Comparison of ENCODE assay signal across 26 mouse cellular contexts in genomic region chr9:46516401-46517130, GRCm38 (mm10).
DNase-seq lines count a peak whose midpoint lies in the region; ATAC-seq lines count a peak whose summit lies in the region.
"Had no signal": no experiment of that assay in that cellular context is flagged by ENCODE, and none has a peak within 500 bp of the region (broad histone marks: within the 10 kb centered on the region; RNA-seq: fewer than 3 reads in every experiment).

No protein-coding gene starts in this region.

- no peak for ATAC-seq in forebrain, embryonic 14.5 days
- no peak for ATAC-seq in forebrain, embryonic 13.5 days
- ATAC-seq: hindbrain, postnatal 0 days; intestine, postnatal 0 days; lung, postnatal 0 days; midbrain, embryonic 13.5 days had no signal

- no peak overlapping the region for H3K27ac ChIP-seq in forebrain, embryonic 14.5 days (ENCODE audit: low read depth, low read length)
- H3K27ac ChIP-seq in forebrain, embryonic 13.5 days = no peak overlapping the region
- H3K27ac ChIP-seq: embryonic facial prominence, embryonic 10.5 days; forebrain, embryonic 12.5 days; heart, adult 2 months; hindbrain, postnatal 0 days; left cerebral cortex, adult 2 months; midbrain, embryonic 13.5 days; stomach, postnatal 0 days had no signal

- WGBS in forebrain, embryonic 14.5 days = 80% methylated on average over 20 of the region's 20 CpGs
- 81% methylated on average over 20 of the region's 20 CpGs for WGBS in forebrain, embryonic 13.5 days

- 0 out of 2 replicates have a peak, but pooled peaks cover 2% of the 10 kb centered on the region for H3K9me3 ChIP-seq in forebrain, embryonic 14.5 days (replicated peaks; ENCODE audit: control insufficient read depth, low read length)
- peaks cover 16% of the 10 kb centered on the region; the same call in 1 of the 2 replicates for H3K9me3 ChIP-seq in forebrain, embryonic 13.5 days (replicated peaks)
- H3K9me3 ChIP-seq: forebrain, embryonic 12.5 days; midbrain, embryonic 13.5 days had no signal

- H3K4me3 ChIP-seq in forebrain, embryonic 14.5 days (ENCODE audit: low read depth, low read length) = no peak overlapping the region
- H3K4me3 ChIP-seq in forebrain, embryonic 13.5 days = no peak overlapping the region
- H3K4me3 ChIP-seq: embryonic facial prominence, embryonic 10.5 days; forebrain, embryonic 12.5 days; heart, adult 2 months; left cerebral cortex, adult 2 months; midbrain, embryonic 13.5 days; myocyte had no signal

- H3K4me1 ChIP-seq in forebrain, embryonic 14.5 days (ENCODE audit: control insufficient read depth, insufficient read depth, low read length) = peaks cover under 1% of the 10 kb centered on the region; the same call in 1 of the 2 replicates
- no peaks in the 10 kb centered on the region for H3K4me1 ChIP-seq in forebrain, embryonic 13.5 days

- H3K27me3 ChIP-seq in forebrain, embryonic 14.5 days (replicated peaks; ENCODE audit: control insufficient read depth, insufficient read depth, low read length) = no peaks in the 10 kb centered on the region
- H3K27me3 ChIP-seq in forebrain, embryonic 13.5 days = no peaks in the 10 kb centered on the region
- H3K27me3 ChIP-seq: midbrain, embryonic 13.5 days had no signal

- no peak overlapping the region for H3K9ac ChIP-seq in forebrain, embryonic 14.5 days (ENCODE audit: low read length)
- no peak overlapping the region for H3K9ac ChIP-seq in forebrain, embryonic 13.5 days
- H3K9ac ChIP-seq: forebrain, embryonic 12.5 days; midbrain, embryonic 13.5 days had no signal

- no peak overlapping the region for H3K4me2 ChIP-seq in forebrain, embryonic 14.5 days (ENCODE audit: low read length)
- H3K4me2 ChIP-seq in forebrain, embryonic 13.5 days = no peak overlapping the region
- H3K4me2 ChIP-seq: forebrain, embryonic 12.5 days; midbrain, embryonic 13.5 days had no signal

- H3K36me3 ChIP-seq in forebrain, embryonic 14.5 days (ENCODE audit: control insufficient read depth, insufficient read depth, low read length) = no peaks in the 10 kb centered on the region
- H3K36me3 ChIP-seq in forebrain, embryonic 13.5 days (ENCODE audit: poor library complexity, severe bottlenecking) = no peaks in the 10 kb centered on the region
- H3K36me3 ChIP-seq: embryonic facial prominence, embryonic 10.5 days; forebrain, embryonic 12.5 days; midbrain, embryonic 13.5 days had no signal

- DNase-seq in forebrain, embryonic 14.5 days (ENCODE audit: low spot score) = peak; percentile 20
- peak; percentile 44 to 56 for DNase-seq in right cerebral cortex, postnatal 10 days (ENCODE audit: low spot score in 2 of 2)
- no peak for DNase-seq in right cerebral cortex, adult 18-20 months
- peak; percentile 37 to 44 for DNase-seq in layer of hippocampus, adult 8-10 months (ENCODE audit: low spot score in 2 of 2)
- no peak for DNase-seq in c-Kit-positive CD71-positive TER-119-positive erythroid progenitor cells, embryonic 14.5 days (ENCODE audit: low spot score)
- DNase-seq in ovary, postnatal 36 days (ENCODE audit: low spot score) = no peak
- DNase-seq: adrenal gland, postnatal 10 days; cerebellum, adult 2 months; gastrocnemius, postnatal 14 days; heart, adult 2 months; heart, postnatal 4 days; kidney, postnatal 10 days; left cerebral cortex, postnatal 4 days; liver; right cerebral cortex, postnatal 4 days; thymus, postnatal 14 days had no signal

Comparison
In these comparisons a context has a peak if more than half of its experiments do, and no peak if none do; other contexts are left out.
1. DNase-seq: peak in forebrain, embryonic 14.5 days (single experiment), right cerebral cortex, postnatal 10 days (2 of 2) and layer of hippocampus, adult 8-10 months (2 of 2); none in right cerebral cortex, adult 18-20 months (single experiment), c-Kit-positive CD71-positive TER-119-positive erythroid progenitor cells, embryonic 14.5 days (single experiment) and ovary, postnatal 36 days (single experiment).